ENCODE assay signal across 12 mouse cellular contexts in genomic region chr6:86260322-86261050, GRCm38 (mm10).
A peak's percentile ranks its signal among the peaks of the same experiment; 100 is the strongest.
DNase-seq lines count a peak whose midpoint lies in the region; ATAC-seq and TF ChIP-seq lines count a peak whose summit lies in the region.
"Had no signal": no experiment of that assay in that cellular context is flagged by ENCODE, and none has a peak within 500 bp of the region (broad histone marks: within the 10 kb centered on the region; RNA-seq: fewer than 3 reads in every experiment).

No protein-coding gene starts in this region.

- H3K9me3 ChIP-seq in lung, embryonic 14.5 days (ENCODE audit: low read depth, low read length), result no peaks in the 10 kb centered on the region
- H3K9me3 ChIP-seq in intestine, embryonic 16.5 days (ENCODE audit: control insufficient read depth, low read length), result no peaks in the 10 kb centered on the region
- H3K9me3 ChIP-seq in hindbrain, embryonic 16.5 days (ENCODE audit: control insufficient read depth, low read length), result no peaks in the 10 kb centered on the region
- H3K9me3 ChIP-seq: forebrain, embryonic 13.5 days; neural tube, embryonic 13.5 days had no signal

- H3K36me3 ChIP-seq in lung, embryonic 14.5 days (ENCODE audit: insufficient read depth), result no peaks in the 10 kb centered on the region
- no peaks in the 10 kb centered on the region for H3K36me3 ChIP-seq in intestine, embryonic 16.5 days (ENCODE audit: control insufficient read depth, insufficient read depth, low read length)
- H3K36me3 ChIP-seq in hindbrain, embryonic 16.5 days (ENCODE audit: control insufficient read depth, insufficient read depth, low read length), result no peaks in the 10 kb centered on the region
- H3K36me3 ChIP-seq: neural tube, embryonic 13.5 days had no signal

- no peaks in the 10 kb centered on the region for H3K27me3 ChIP-seq in lung, embryonic 14.5 days (ENCODE audit: insufficient read depth, low read length)
- no peaks in the 10 kb centered on the region for H3K27me3 ChIP-seq in intestine, embryonic 16.5 days (replicated peaks; ENCODE audit: control insufficient read depth, insufficient read depth, low read length)
- no peaks in the 10 kb centered on the region for H3K27me3 ChIP-seq in hindbrain, embryonic 16.5 days (replicated peaks; ENCODE audit: control insufficient read depth, insufficient read depth, low read length)
- H3K27me3 ChIP-seq: forebrain, embryonic 13.5 days; neural tube, embryonic 13.5 days had no signal

- H3K9ac ChIP-seq in lung, embryonic 14.5 days, result no peak overlapping the region
- H3K9ac ChIP-seq in intestine, embryonic 16.5 days (ENCODE audit: low read depth, low read length), result no peak overlapping the region
- no peak overlapping the region for H3K9ac ChIP-seq in hindbrain, embryonic 16.5 days (ENCODE audit: low read depth, low read length)
- H3K9ac ChIP-seq: forebrain, embryonic 13.5 days; neural tube, embryonic 13.5 days had no signal

- H3K4me1 ChIP-seq in lung, embryonic 14.5 days (ENCODE audit: insufficient read depth), result no peaks in the 10 kb centered on the region
- no peaks in the 10 kb centered on the region for H3K4me1 ChIP-seq in intestine, embryonic 16.5 days (ENCODE audit: control insufficient read depth, insufficient read depth, low read length)
- 0 out of 2 replicates have a peak, but pooled peaks cover 2% of the 10 kb centered on the region for H3K4me1 ChIP-seq in hindbrain, embryonic 16.5 days (ENCODE audit: control insufficient read depth, insufficient read depth, low read depth, low read length)
- H3K4me1 ChIP-seq: forebrain, embryonic 13.5 days; neural tube, embryonic 13.5 days had no signal

- no peak overlapping the region for H3K4me2 ChIP-seq in lung, embryonic 14.5 days
- H3K4me2 ChIP-seq in intestine, embryonic 16.5 days (ENCODE audit: low read depth, low read length), result no peak overlapping the region
- no peak overlapping the region for H3K4me2 ChIP-seq in hindbrain, embryonic 16.5 days (ENCODE audit: low read length)
- H3K4me2 ChIP-seq: forebrain, embryonic 13.5 days; neural tube, embryonic 13.5 days had no signal

- H3K27ac ChIP-seq in lung, embryonic 14.5 days (ENCODE audit: low read depth), result no peak overlapping the region
- H3K27ac ChIP-seq in intestine, embryonic 16.5 days (ENCODE audit: low read length), result no peak overlapping the region
- no peak overlapping the region for H3K27ac ChIP-seq in hindbrain, embryonic 16.5 days (ENCODE audit: low read depth, low read length)
- H3K27ac ChIP-seq: forebrain, embryonic 13.5 days; neural tube, embryonic 13.5 days had no signal

- WGBS in lung, embryonic 14.5 days, result 63% methylated on average over 7 of the region's 7 CpGs
- WGBS in intestine, embryonic 16.5 days, result 43% methylated on average over 7 of the region's 7 CpGs
- WGBS in hindbrain, embryonic 16.5 days, result 74% methylated on average over 7 of the region's 7 CpGs

- no peak overlapping the region for H3K4me3 ChIP-seq in lung, embryonic 14.5 days (ENCODE audit: low read depth, low read length)
- no peak overlapping the region for H3K4me3 ChIP-seq in intestine, embryonic 16.5 days (ENCODE audit: low read length)
- no peak overlapping the region for H3K4me3 ChIP-seq in hindbrain, embryonic 16.5 days (ENCODE audit: low read length)
- H3K4me3 ChIP-seq: forebrain, embryonic 13.5 days; neural tube, embryonic 13.5 days had no signal

- peak; percentile 39 for DNase-seq in CD4-positive, CD25-positive, alpha-beta regulatory T cell, adult 2 months (ENCODE audit: low read depth, low spot score)
- no peak for DNase-seq in lung, embryonic 14.5 days
- DNase-seq in lung, postnatal 36 days, result no peak
- DNase-seq in thymus, postnatal 14 days, result peak; percentile 33
- DNase-seq in spleen, adult 12 weeks (ENCODE audit: low spot score), result no peak
- DNase-seq: heart, postnatal 14 days; right cerebral cortex, postnatal 4 days had no signal

- TF ChIP-seq CTCF in lung, embryonic 14.5 days (IDR thresholded peaks at IDR 0.05; ENCODE audit: low read depth), result peak; percentile 32

- no peak for ATAC-seq in CD4-positive, CD25-positive, alpha-beta regulatory T cell, adult 4 months
- no peak for ATAC-seq in lung, embryonic 14.5 days (ENCODE audit: insufficient read depth)
- ATAC-seq in intestine, embryonic 16.5 days, result peak; percentile 65
- no peak for ATAC-seq in hindbrain, embryonic 16.5 days
- ATAC-seq: forebrain, embryonic 13.5 days had no signal

Comparison
In these comparisons a context has a peak if more than half of its experiments do, and no peak if none do; other contexts are left out.
1. DNase-seq: peak in CD4-positive, CD25-positive, alpha-beta regulatory T cell, adult 2 months (single experiment) and thymus, postnatal 14 days (single experiment); none in lung, embryonic 14.5 days (single experiment), lung, postnatal 36 days (single experiment) and spleen, adult 12 weeks (single experiment).